Mouse (Mus musculus): ENCODE data around the gene Otoa. TPM values are rescaled to one million over a fixed set of nuclear protein-coding genes. Genes with fewer than 3 reads are reported as not detected.

Otoa gene
- polyA plus RNA-seq (2014; fragmentation: Illumina TruSeq; extraction: RNeasy Lipid Tissue Mini Kit (QIAGEN cat#74804); ENCODE audit: low read depth, low replicate concordance), result not detected

DNA sequence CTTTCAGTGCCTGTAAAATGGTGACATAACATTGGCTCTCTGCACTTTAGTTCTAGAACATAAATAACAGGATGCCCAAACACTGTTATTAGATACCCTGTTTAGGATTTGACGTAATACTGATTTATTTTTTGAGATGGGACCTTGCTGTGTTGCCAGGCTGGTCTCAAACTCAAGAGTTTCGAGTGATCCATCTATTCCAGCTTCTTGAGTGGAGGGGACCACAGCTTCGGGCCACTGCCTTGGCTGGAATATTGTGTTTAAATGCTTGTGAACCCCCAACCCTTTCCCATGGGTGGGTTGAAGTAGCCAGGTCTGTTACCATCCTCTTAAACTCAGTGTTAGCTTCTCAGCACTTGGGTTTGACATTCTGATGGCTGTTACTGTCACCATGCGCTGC is at the start of gene Otoa:
Gene Otoa, plus strand, starts transcription at position 301 of the 400 bp plus-strand sequence.

DNA sequence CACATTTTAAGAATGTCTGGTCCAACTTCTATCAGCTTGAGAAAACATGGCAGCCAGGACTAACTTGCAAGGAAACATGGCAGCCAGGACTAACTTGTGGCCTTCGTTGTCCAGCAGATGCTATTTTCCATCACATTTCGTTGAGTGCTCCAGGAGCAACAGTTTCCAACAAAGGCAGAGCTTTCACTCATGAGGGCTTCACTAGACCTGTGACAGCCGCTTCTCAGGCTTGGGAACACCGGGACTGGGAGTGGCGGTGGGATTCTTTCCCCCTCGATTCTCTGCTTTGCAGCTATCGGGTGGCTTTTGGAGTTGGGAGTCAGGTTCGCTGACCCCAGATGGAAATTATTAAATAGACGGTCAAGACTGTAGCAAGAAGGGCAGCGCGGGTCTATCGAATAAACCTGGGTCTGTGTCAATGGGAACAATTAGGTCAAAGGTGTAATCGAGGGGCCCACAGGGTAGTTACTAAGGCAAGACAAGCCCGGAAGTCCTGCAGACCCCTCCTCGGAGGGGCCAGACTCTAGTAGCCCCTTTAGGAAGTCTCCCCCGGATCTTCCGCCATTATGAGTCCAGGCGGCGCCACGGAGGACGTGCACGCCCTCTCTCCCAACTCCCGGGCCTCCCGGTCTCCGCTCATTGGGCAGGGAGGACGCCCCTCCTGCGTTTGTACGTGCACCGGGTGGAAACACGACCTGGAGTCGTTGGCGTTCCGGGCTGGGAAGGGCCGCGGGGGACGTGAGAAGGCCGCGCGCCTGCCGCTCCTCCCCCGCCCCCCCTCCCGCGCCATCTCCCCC is 47.4 kb upstream of the Otoa start, which contains the start of gene Mettl9:
Gene Mettl9, plus strand, starts transcription at position 590 of the 797 bp plus-strand sequence.

DNA sequence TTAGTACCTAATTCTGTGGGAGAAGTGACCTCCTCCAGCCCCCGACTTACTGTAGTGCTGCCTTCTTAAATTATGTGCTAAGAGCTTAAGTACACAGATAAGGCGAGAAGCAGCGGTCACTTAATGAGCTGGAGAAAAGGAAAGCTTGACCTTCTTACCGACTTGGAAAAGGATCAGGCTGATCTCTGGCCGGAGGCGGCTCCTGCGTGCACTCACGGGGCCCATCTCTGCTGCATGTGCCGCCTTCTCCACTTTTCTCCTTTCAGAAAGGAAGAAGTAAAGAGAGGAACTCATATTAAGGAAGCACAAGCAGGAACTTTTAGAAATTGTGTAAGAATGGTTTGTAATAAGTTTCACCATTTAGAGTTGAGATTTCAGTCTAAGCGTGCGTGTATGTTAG is 7.2 kb upstream of the Otoa start, which contains the start of gene Igsf6:
Gene Igsf6, minus strand, starts transcription at position 292 of the 400 bp plus-strand sequence.

Other genes with a start within 250 kb of the Otoa start
- 18.6 TPM for gene Eef2k, start 238.8 kb upstream of the Otoa start, polyA plus RNA-seq (2014; fragmentation: Illumina TruSeq; extraction: RNeasy Lipid Tissue Mini Kit (QIAGEN cat#74804); ENCODE audit: low read depth, low replicate concordance)
- gene Polr3e, start 163.9 kb upstream of the Otoa start, polyA plus RNA-seq (2014; fragmentation: Illumina TruSeq; extraction: RNeasy Lipid Tissue Mini Kit (QIAGEN cat#74804); ENCODE audit: low read depth, low replicate concordance), result 10.9 TPM
- gene Cdr2, start 99.3 kb upstream of the Otoa start, polyA plus RNA-seq (2014; fragmentation: Illumina TruSeq; extraction: RNeasy Lipid Tissue Mini Kit (QIAGEN cat#74804); ENCODE audit: low read depth, low replicate concordance), result 12.8 TPM
- 0.41 TPM for gene Mfsd13b, start 99.1 kb upstream of the Otoa start, polyA plus RNA-seq (2014; fragmentation: Illumina TruSeq; extraction: RNeasy Lipid Tissue Mini Kit (QIAGEN cat#74804); ENCODE audit: low read depth, low replicate concordance)
- gene Mettl9, start 47.2 kb upstream of the Otoa start, polyA plus RNA-seq (2014; fragmentation: Illumina TruSeq; extraction: RNeasy Lipid Tissue Mini Kit (QIAGEN cat#74804); ENCODE audit: low read depth, low replicate concordance), result 380 TPM
- gene Igsf6, start 7.1 kb upstream of the Otoa start, polyA plus RNA-seq (2014; fragmentation: Illumina TruSeq; extraction: RNeasy Lipid Tissue Mini Kit (QIAGEN cat#74804); ENCODE audit: low read depth, low replicate concordance), result 7.3 TPM